In the genomic region with DNA sequence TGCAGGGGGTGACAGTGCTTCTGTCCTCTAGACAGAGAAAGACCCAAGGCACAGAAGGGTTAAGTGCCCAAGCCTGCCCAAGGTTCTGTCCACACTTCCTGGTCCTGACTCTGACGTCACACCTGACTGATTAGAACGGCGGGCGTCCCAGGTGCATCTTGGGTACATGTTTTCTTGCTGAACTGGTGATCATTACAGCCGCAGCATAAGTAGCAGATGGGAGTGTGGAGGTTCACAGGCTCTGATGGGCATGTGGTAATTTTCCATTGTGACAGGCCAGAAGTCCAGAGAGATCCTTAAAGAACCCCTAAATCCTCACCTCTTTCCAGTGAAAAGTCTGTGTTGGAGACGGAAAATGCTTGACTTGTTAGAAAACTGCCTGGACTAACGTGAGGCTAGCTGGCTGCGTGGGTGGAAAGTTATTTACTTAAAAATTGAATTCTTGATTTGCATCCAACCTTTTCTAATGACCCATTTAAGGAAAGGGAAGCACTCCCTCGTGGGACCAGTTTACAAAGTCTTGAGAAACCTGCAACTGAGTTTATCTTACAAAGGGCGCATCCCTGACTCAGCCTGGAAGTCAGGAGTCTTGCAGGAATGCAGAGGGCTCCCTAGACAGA, we compare ENCODE assay signal across 11 mouse cellular contexts. TPM values are rescaled to one million over a fixed set of nuclear protein-coding genes. Genes with fewer than 3 reads are reported as not detected.
DNase-seq lines count a peak whose midpoint lies in the region; ATAC-seq and TF ChIP-seq lines count a peak whose summit lies in the region.
"Had no signal": no experiment of that assay in that cellular context is flagged by ENCODE, and none has a peak within 500 bp of the region (broad histone marks: within the 10 kb centered on the region; RNA-seq: fewer than 3 reads in every experiment).

No protein-coding gene starts in this region.

- no peaks in the 10 kb centered on the region for H3K4me1 ChIP-seq in embryonic facial prominence, embryonic 14.5 days (ENCODE audit: control insufficient read depth, insufficient read depth, low read length)
- peaks cover 26% of the 10 kb centered on the region for H3K4me1 ChIP-seq in embryonic facial prominence, embryonic 10.5 days
- H3K4me1 ChIP-seq in hindbrain, embryonic 14.5 days (replicated peaks; ENCODE audit: control insufficient read depth, insufficient read depth, low read length) = no peaks in the 10 kb centered on the region
- H3K4me1 ChIP-seq in neural tube, embryonic 15.5 days = 0 out of 2 replicates have a peak, but pooled peaks cover 4% of the 10 kb centered on the region
- H3K4me1 ChIP-seq: neural tube, embryonic 12.5 days had no signal

- H3K9me3 ChIP-seq in embryonic facial prominence, embryonic 14.5 days (ENCODE audit: control insufficient read depth, low read length) = no peaks in the 10 kb centered on the region
- H3K9me3 ChIP-seq in embryonic facial prominence, embryonic 10.5 days = no peaks in the 10 kb centered on the region
- H3K9me3 ChIP-seq in hindbrain, embryonic 14.5 days (ENCODE audit: control insufficient read depth, low read length) = no peaks in the 10 kb centered on the region
- no peaks in the 10 kb centered on the region for H3K9me3 ChIP-seq in neural tube, embryonic 15.5 days (replicated peaks)
- H3K9me3 ChIP-seq: neural tube, embryonic 12.5 days had no signal

- ATAC-seq in embryonic facial prominence, embryonic 14.5 days (ENCODE audit: low read depth) = no peak
- ATAC-seq in Patski = peak; percentile 18
- no peak for ATAC-seq in hindbrain, embryonic 14.5 days (ENCODE audit: low FRiP score)
- ATAC-seq in neural tube, embryonic 15.5 days (ENCODE audit: low FRiP score) = no peak

- peak; percentile 63 for DNase-seq in embryonic facial prominence, embryonic 14.5 days (ENCODE audit: low spot score)
- DNase-seq in embryonic facial prominence, embryonic 10.5 days (ENCODE audit: low spot score) = no peak
- peak; percentile 98 for DNase-seq in Patski (ENCODE audit: low read depth, low spot score)
- peak; percentile 13 to 28 for DNase-seq in heart, postnatal 14 days
- DNase-seq in lung, postnatal 10 days = peak; percentile 67
- no peak for DNase-seq in left cerebral cortex, adult 8-10 months (ENCODE audit: low spot score in 2 of 2)
- DNase-seq in hindbrain, embryonic 14.5 days (ENCODE audit: low spot score) = no peak

- no peak overlapping the region for H3K4me2 ChIP-seq in embryonic facial prominence, embryonic 14.5 days (ENCODE audit: low read depth, low read length)
- H3K4me2 ChIP-seq in hindbrain, embryonic 14.5 days (replicated peaks) = no peak overlapping the region
- no peak overlapping the region for H3K4me2 ChIP-seq in neural tube, embryonic 15.5 days
- H3K4me2 ChIP-seq: neural tube, embryonic 12.5 days had no signal

- no peak overlapping the region for H3K9ac ChIP-seq in embryonic facial prominence, embryonic 14.5 days (ENCODE audit: low read depth, low read length)
- H3K9ac ChIP-seq in hindbrain, embryonic 14.5 days = no peak overlapping the region
- H3K9ac ChIP-seq in neural tube, embryonic 15.5 days (replicated peaks) = no peak overlapping the region
- H3K9ac ChIP-seq: neural tube, embryonic 12.5 days had no signal

- intact Hi-C loops in heart, postnatal 14 days (cut with DNase I) = loop anchor here (2.0 kb wide), 1 partner anchor 73 kb away; a partner anchor contains a TSS

- in situ Hi-C loops in Patski (cut with MboI; ENCODE audit: low pct_unique_long_range_greater_than_20kb) = loop anchor here (5.0 kb wide), 1 partner anchor 72 kb away; a partner anchor contains a TSS

- H3K36me3 ChIP-seq in embryonic facial prominence, embryonic 14.5 days (ENCODE audit: control insufficient read depth, insufficient read depth, low read length) = no peaks in the 10 kb centered on the region
- H3K36me3 ChIP-seq in embryonic facial prominence, embryonic 10.5 days (replicated peaks) = no peaks in the 10 kb centered on the region
- no peaks in the 10 kb centered on the region for H3K36me3 ChIP-seq in hindbrain, embryonic 14.5 days (replicated peaks; ENCODE audit: control insufficient read depth, insufficient read depth)
- H3K36me3 ChIP-seq in neural tube, embryonic 15.5 days = no peaks in the 10 kb centered on the region
- H3K36me3 ChIP-seq: neural tube, embryonic 12.5 days had no signal

- WGBS in embryonic facial prominence, embryonic 14.5 days = 48% methylated on average over 10 of the region's 10 CpGs
- WGBS in embryonic facial prominence, embryonic 10.5 days = 71% methylated on average over 10 of the region's 10 CpGs
- 73% methylated on average over 10 of the region's 10 CpGs for WGBS in hindbrain, embryonic 14.5 days
- WGBS in neural tube, embryonic 15.5 days = 68% methylated on average over 10 of the region's 10 CpGs

- no peaks in the 10 kb centered on the region for H3K27me3 ChIP-seq in embryonic facial prominence, embryonic 14.5 days (replicated peaks; ENCODE audit: control insufficient read depth, insufficient read depth, low read length)
- no peaks in the 10 kb centered on the region for H3K27me3 ChIP-seq in embryonic facial prominence, embryonic 10.5 days (replicated peaks; ENCODE audit: low read depth, poor library complexity, severe bottlenecking)
- no peaks in the 10 kb centered on the region for H3K27me3 ChIP-seq in Patski
- H3K27me3 ChIP-seq in hindbrain, embryonic 14.5 days (ENCODE audit: control insufficient read depth, insufficient read depth, low read length) = no peaks in the 10 kb centered on the region
- no peaks in the 10 kb centered on the region for H3K27me3 ChIP-seq in neural tube, embryonic 15.5 days (replicated peaks)
- H3K27me3 ChIP-seq: neural tube, embryonic 12.5 days had no signal

- TF ChIP-seq CTCF in Patski (IDR thresholded peaks at IDR 0.05) = no peak

- no peak overlapping the region for H3K27ac ChIP-seq in embryonic facial prominence, embryonic 14.5 days (replicated peaks; ENCODE audit: low read depth, low read length)
- no peak overlapping the region for H3K27ac ChIP-seq in embryonic facial prominence, embryonic 10.5 days (replicated peaks)
- H3K27ac ChIP-seq in hindbrain, embryonic 14.5 days = no peak overlapping the region
- H3K27ac ChIP-seq in neural tube, embryonic 15.5 days (replicated peaks) = no peak overlapping the region
- H3K27ac ChIP-seq: left cerebral cortex, adult 2 months; neural tube, embryonic 12.5 days had no signal

- CTCF ChIA-PET in Patski (lab: Charles Lee) = interaction anchor here (1.0 to 3.0 kb wide), 10 partner anchors 12 to 111 kb away, joined by 3 to 13 read pairs (median 6); a partner anchor contains a TSS

- H3K4me3 ChIP-seq in embryonic facial prominence, embryonic 14.5 days (ENCODE audit: low read depth, low read length) = no peak overlapping the region
- no peak overlapping the region for H3K4me3 ChIP-seq in embryonic facial prominence, embryonic 10.5 days
- no peak overlapping the region for H3K4me3 ChIP-seq in hindbrain, embryonic 14.5 days (replicated peaks; ENCODE audit: low read length)
- no peak overlapping the region for H3K4me3 ChIP-seq in neural tube, embryonic 15.5 days (replicated peaks)
- H3K4me3 ChIP-seq: left cerebral cortex, adult 2 months; neural tube, embryonic 12.5 days had no signal

- POLR2A ChIA-PET in Patski (lab: Charles Lee) = interaction anchor here (0.6 to 1.8 kb wide), 11 partner anchors 8 to 1760 kb away, joined by 3 to 8 read pairs (median 4); a partner anchor contains a TSS

RNA-seq across cellular contexts. Expression of a gene that starts 20.4 kb away (rescaled TPM):
- polyA plus RNA-seq in embryonic facial prominence, embryonic 14.5 days (2014; fragmentation: Nextera tagmentation; extraction: Ambion mirVana) = not detected in 2 replicates
- polyA plus RNA-seq in embryonic facial prominence, embryonic 10.5 days (2016; fragmentation: Nextera tagmentation; extraction: Ambion mirVana) = not detected in 2 replicates
- not detected for polyA plus RNA-seq in Patski (2021)
- not detected for total RNA-seq in heart, postnatal 14 days (2021)
- total RNA-seq in left cerebral cortex, adult 8-10 months (2022) = not detected
- polyA plus RNA-seq in hindbrain, embryonic 14.5 days (2014; fragmentation: Nextera tagmentation; extraction: Ambion mirVana) = not detected in 2 replicates
- not detected in 2 replicates for polyA plus RNA-seq in neural tube, embryonic 15.5 days (2015; fragmentation: Nextera tagmentation; extraction: Ambion mirVana)
- total RNA-seq: common myeloid progenitor, adult 5-6 weeks; left cerebral cortex, adult 2 months had no signal
- polyA plus RNA-seq: neural tube, embryonic 12.5 days had no signal

Comparison
In these comparisons a context has a peak if more than half of its experiments do, and no peak if none do; other contexts are left out.
1. DNase-seq: peak in embryonic facial prominence, embryonic 14.5 days (single experiment), Patski (single experiment), heart, postnatal 14 days (2 of 2) and lung, postnatal 10 days (single experiment); none in embryonic facial prominence, embryonic 10.5 days (single experiment), left cerebral cortex, adult 8-10 months (0 of 2) and hindbrain, embryonic 14.5 days (single experiment).